Mouse (Mus musculus) cerebellum, adult 2 months (tissue): ENCODE results near the gene Bfsp2.

Source experiments
- CTCF ChIP-seq: fragments of 200-500 bp; IDR thresholded peaks from 2 replicates; pipeline ENCODE4 v1.5.1; 2011; ENCODE audit warnings: low read depth, mild to moderate bottlenecking, control low read depth, low read length, moderate library complexity, borderline replicate concordance; ENCODE audit not compliant: insufficient read depth
- POLR2A ChIP-seq: fragments of 200-500 bp; IDR thresholded peaks from 2 replicates; pipeline ENCODE4 v1.6.1; 2011; ENCODE audit warnings: low read length, control low read depth, borderline replicate concordance; ENCODE audit not compliant: insufficient read depth

GRCm38 (mm10) chr9:103389261-103389660 lies 91.0 kb downstream of the Bfsp2 start:
- TF ChIP-seq POLR2A (no peak), CTCF (no peak)
